Mouse (Mus musculus): ENCODE measurements around the gene Wasf3. TPM values are rescaled to one million over a fixed set of nuclear protein-coding genes. Genes with fewer than 3 reads are reported as not detected.
"Not testable (repeated sequence)": the region's sequence is repeated elsewhere in the genome, so short reads cannot be mapped to it uniquely, and the experiment has no call there.

Wasf3 gene
- polyA plus RNA-seq, 1 experiment from 2014 or later = 7.2 TPM

DNA sequence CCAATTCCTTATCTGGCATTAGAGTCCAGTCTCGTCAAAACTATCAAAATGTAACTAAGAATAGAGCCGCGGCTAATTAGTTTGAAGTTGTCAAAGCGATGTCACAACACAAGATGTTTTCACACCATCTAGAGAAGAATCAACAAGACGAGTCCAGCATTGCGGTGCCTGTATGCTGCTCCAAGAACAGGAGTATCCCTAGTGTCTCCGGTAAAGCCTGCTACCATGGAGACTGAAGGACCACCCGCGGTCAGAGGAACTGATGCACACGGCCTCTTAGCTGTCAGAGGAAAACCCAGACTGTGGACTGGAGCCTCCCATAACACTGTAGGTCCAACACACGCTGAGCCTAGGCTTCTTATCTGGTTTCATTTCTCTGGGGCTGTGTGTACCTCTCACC is 11.5 kb upstream of the Wasf3 start:
- 76% methylated on average over 11 of the region's 11 CpGs for WGBS
- no peak overlapping the region for H3K4me3 ChIP-seq (replicated peaks)
- ATAC-seq (ENCODE audit: low FRiP score) = no peak

DNA sequence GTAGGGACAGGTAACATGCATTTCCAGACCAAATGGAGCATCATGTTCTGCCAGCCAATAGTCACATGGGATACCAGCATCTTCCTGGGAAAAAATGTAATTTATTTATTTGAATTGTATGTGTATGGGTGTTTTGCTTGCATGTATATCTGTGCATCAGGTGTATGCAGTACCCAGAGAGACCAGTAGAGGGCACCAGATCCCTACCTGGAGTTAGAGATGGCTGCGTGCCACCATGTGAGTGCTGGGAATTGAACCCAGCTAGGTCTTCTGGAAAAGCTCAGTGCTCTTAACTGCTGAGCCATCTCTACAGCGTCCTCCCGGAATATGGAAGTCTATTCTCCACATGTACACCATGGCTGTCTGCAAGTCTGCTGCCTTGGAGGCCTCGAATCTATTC is 8.2 kb upstream of the Wasf3 start:
- Histone ChIP-seq H3K36me3 (replicated peaks) (no peaks in the 10 kb centered on the region), H3K27ac (no peak overlapping the region), H3K9ac (no peak overlapping the region), H3K4me3 (replicated peaks) (no peak overlapping the region), H3K27me3 (no peaks in the 10 kb centered on the region), H3K4me2 (no peak overlapping the region), H3K4me1 (no peaks in the 10 kb centered on the region), H3K9me3 (peaks cover 5% of the 10 kb centered on the region; the same call in 1 of the 2 replicates)
- ATAC-seq (ENCODE audit: low FRiP score) = no peak
- WGBS = 86% methylated on average over 4 of the region's 4 CpGs

More for the DNA sequence above, 11.5 kb upstream of the Wasf3 start:
- H3K27ac ChIP-seq = no peak overlapping the region
- H3K27me3 ChIP-seq = no peaks in the 10 kb centered on the region
- peaks cover 5% of the 10 kb centered on the region; the same call in 1 of the 2 replicates for H3K4me1 ChIP-seq
- H3K9me3 ChIP-seq = peaks cover 5% of the 10 kb centered on the region; the same call in 1 of the 2 replicates
- no peak overlapping the region for H3K9ac ChIP-seq
- H3K4me2 ChIP-seq = no peak overlapping the region
- H3K36me3 ChIP-seq (replicated peaks) = no peaks in the 10 kb centered on the region

DNA sequence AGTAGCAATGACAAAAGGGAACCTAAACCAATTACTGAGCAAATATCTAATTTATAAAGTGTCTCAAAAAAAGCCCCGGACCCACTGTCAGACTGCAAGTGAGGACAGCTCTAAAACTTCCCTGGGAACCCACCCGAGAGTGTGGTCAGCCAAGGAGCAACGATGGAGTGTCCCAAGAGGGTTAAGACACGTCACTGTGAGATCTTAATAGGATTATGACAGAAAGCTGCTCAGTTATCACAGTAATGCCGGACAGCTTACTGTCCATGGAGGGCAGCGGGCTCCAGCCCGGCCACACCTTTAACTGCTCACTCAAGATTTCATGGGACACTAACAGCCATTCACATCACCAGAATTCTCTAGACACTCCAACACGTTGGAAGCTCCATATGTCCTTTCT is 4.7 kb upstream of the Wasf3 start:
- Histone ChIP-seq H3K27ac (no peak overlapping the region), H3K9me3 (peaks cover 5% of the 10 kb centered on the region; the same call in 1 of the 2 replicates), H3K4me2 (no peak overlapping the region), H3K36me3 (replicated peaks) (no peaks in the 10 kb centered on the region), H3K4me1 (no peaks in the 10 kb centered on the region), H3K4me3 (replicated peaks) (no peak overlapping the region), H3K27me3 (no peaks in the 10 kb centered on the region), H3K9ac (no peak overlapping the region)
- 76% methylated on average over 8 of the region's 8 CpGs for WGBS
- ATAC-seq (ENCODE audit: low FRiP score) = no peak

DNA sequence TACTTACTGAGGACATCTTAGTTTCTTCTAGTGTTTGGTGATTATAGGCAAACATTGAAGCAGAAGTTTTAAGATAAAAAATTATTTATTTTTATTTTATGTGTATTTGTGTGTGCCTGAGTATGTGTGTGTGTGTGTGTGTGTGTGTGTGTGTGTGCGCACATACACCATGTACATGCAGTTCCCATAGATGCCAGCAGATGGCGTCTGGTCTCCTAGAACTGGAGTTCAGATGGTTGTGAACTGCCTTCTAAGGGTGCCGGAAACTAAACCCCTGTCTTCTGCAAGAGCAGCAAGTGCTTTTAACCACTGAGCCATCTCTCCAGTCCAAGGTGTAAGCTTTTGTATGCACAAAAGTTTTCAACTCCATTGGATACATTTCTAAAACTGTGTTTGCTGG is 2.5 kb upstream of the Wasf3 start:
- no peak overlapping the region for H3K4me2 ChIP-seq
- H3K9me3 ChIP-seq = peaks cover 4% of the 10 kb centered on the region; the same call in 1 of the 2 replicates
- no peak for ATAC-seq (ENCODE audit: low FRiP score)
- no peak overlapping the region for H3K9ac ChIP-seq
- no peak overlapping the region for H3K4me3 ChIP-seq (replicated peaks)
- H3K27ac ChIP-seq = no peak overlapping the region
- 77% methylated on average over 3 of the region's 3 CpGs for WGBS
- H3K36me3 ChIP-seq (replicated peaks) = peaks cover 5% of the 10 kb centered on the region; the same call in 1 of the 2 replicates
- H3K27me3 ChIP-seq = no peaks in the 10 kb centered on the region
- peaks cover 7% of the 10 kb centered on the region for H3K4me1 ChIP-seq

DNA sequence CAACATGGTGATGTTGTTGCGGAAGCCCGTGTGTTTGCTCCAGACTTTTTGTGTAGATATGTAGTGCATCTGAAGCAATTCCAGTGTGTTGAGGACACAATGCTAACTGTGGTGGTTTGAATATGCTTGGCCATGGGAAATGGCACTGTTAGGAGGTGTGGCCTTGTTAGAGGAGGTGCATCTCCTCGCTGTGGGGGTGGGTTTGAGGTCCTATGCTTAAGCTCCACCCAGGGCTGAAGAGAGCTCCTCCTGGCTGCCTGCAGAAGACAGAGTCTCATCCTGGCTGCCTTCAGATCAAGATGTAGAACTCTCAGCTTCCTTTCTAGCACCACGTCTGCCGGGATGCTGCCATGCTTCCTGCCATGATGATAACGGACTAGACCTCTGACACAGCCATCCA is 1.4 kb upstream of the Wasf3 start:
- no peak overlapping the region for H3K4me2 ChIP-seq

DNA sequence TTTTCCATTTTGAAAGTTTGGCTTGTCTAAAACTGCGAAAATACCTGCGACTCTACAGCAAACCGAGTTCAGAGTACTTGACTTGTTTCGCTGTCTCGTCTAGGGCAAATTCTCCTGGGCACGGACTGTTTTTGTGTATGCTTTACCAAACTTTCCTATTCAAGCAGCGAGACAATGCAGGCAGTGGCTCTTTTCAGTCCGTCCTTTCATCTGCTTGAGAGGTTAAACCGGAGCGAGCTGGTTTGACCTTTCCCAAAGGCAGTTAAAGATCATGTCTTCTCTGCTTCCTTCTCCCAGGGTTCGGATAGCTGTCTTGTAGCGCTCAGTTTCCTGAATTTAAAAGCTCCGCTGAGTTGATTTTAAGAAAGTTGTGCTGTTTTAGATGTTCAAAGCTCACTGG is 1.2 kb downstream of the Wasf3 start:
- peaks cover 7% of the 10 kb centered on the region; the same call in 1 of the 2 replicates for H3K36me3 ChIP-seq (replicated peaks)
- peaks cover 4% of the 10 kb centered on the region; the same call in 1 of the 2 replicates for H3K9me3 ChIP-seq
- H3K9ac ChIP-seq = no peak overlapping the region
- peak overlapping the region; percentile 70 for H3K4me2 ChIP-seq
- peaks cover 7% of the 10 kb centered on the region for H3K4me1 ChIP-seq
- no peak overlapping the region for H3K27ac ChIP-seq
- 3% methylated on average over 13 of the region's 13 CpGs for WGBS
- H3K27me3 ChIP-seq = no peaks in the 10 kb centered on the region
- H3K4me3 ChIP-seq (replicated peaks) = peak overlapping the region; percentile 66
- ATAC-seq (ENCODE audit: low FRiP score) = no peak

More for the DNA sequence above, 1.4 kb upstream of the Wasf3 start:
- 88% methylated on average over 6 of the region's 6 CpGs for WGBS
- no peak for ATAC-seq (ENCODE audit: low FRiP score)
- H3K4me3 ChIP-seq (replicated peaks) = no peak overlapping the region
- H3K9me3 ChIP-seq = peaks cover 4% of the 10 kb centered on the region; the same call in 1 of the 2 replicates
- peaks cover 7% of the 10 kb centered on the region for H3K4me1 ChIP-seq
- H3K27ac ChIP-seq = no peak overlapping the region
- peaks cover 7% of the 10 kb centered on the region; the same call in 1 of the 2 replicates for H3K36me3 ChIP-seq (replicated peaks)
- H3K27me3 ChIP-seq = no peaks in the 10 kb centered on the region
- H3K9ac ChIP-seq = no peak overlapping the region

DNA sequence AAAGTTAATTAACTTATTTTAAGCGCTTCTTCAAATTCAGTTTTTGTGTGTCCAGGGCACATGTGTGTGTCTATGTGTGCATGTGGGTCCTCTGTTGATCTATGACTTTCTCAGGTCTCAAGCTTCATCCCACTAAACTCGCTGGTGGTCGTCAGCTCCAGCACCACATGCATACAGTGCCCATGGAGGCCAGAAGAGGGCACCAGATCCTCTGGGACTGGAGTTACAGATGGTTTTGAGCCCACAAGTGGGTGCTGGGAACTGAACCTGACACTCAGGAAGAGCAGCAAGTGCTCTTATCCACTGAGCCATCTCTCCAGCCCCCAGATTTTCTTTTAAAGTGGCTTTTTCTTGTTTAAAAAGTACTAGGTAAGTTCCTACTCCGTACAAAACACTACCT is 2.1 kb downstream of the Wasf3 start:
- Histone ChIP-seq H3K4me2 (no peak overlapping the region), H3K27me3 (no peaks in the 10 kb centered on the region), H3K4me1 (peaks cover 7% of the 10 kb centered on the region), H3K36me3 (replicated peaks) (peaks cover 7% of the 10 kb centered on the region; the same call in 1 of the 2 replicates), H3K4me3 (replicated peaks) (no peak overlapping the region), H3K27ac (no peak overlapping the region), H3K9me3 (peaks cover 4% of the 10 kb centered on the region; the same call in 1 of the 2 replicates), H3K9ac (no peak overlapping the region)
- ATAC-seq (ENCODE audit: low FRiP score) = no peak
- WGBS = 91% methylated on average over 4 of the region's 4 CpGs

DNA sequence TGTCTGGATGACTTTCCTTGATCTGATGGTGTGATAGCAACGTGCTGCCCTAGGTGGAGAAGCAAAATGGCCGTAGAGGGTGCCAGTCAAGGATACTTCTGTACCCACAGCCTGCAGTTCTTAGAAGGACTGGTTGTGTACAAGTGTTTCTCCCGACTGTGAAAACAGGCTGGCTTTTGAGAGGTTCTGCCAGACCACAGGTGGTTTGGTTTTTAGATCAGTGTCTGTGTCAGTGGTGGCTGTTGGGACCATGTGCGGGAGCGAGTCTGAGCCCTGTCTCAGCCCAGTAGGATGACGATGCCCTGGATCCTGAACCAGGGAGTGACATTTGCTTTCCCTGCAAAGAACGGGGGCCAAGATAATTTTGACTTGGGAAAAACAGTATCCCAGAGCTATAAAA is 9.8 kb downstream of the Wasf3 start:
- H3K4me1 ChIP-seq = no peaks in the 10 kb centered on the region
- H3K4me3 ChIP-seq (replicated peaks) = no peak overlapping the region
- no peak overlapping the region for H3K9ac ChIP-seq
- H3K4me2 ChIP-seq = no peak overlapping the region
- 93% methylated on average over 7 of the region's 7 CpGs for WGBS
- no peak overlapping the region for H3K27ac ChIP-seq
- no peaks in the 10 kb centered on the region for H3K36me3 ChIP-seq (replicated peaks)
- no peak for ATAC-seq (ENCODE audit: low FRiP score)
- peaks cover 12% of the 10 kb centered on the region for H3K9me3 ChIP-seq
- H3K27me3 ChIP-seq = no peaks in the 10 kb centered on the region

DNA sequence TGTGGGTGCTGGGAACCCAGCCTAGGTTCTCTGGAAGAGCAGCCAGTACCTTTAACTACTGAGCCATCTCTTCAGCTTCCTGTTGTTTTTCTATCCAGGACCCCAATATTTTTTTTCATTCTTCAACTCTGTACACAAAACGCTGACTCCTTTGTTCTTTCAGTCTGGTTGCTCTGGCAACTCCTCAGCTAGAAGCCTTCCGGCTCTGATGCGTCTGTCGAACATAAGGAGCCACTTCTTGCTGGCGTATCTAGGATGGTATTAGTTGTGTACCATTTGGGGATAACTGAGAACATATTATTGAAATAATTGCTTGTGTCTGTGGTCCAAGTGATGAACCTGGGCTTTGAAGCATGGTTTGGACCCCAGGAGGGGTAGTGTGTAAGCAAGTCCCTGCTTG is 12.5 kb downstream of the Wasf3 start:
- Histone ChIP-seq H3K9me3 (peaks cover 12% of the 10 kb centered on the region), H3K4me3 (replicated peaks) (no peak overlapping the region), H3K27me3 (no peaks in the 10 kb centered on the region), H3K4me2 (no peak overlapping the region), H3K4me1 (peaks cover 2% of the 10 kb centered on the region; the same call in 1 of the 2 replicates), H3K9ac (no peak overlapping the region), H3K27ac (no peak overlapping the region), H3K36me3 (replicated peaks) (no peaks in the 10 kb centered on the region)
- 90% methylated on average over 5 of the region's 5 CpGs for WGBS
- ATAC-seq (ENCODE audit: low FRiP score) = no peak

DNA sequence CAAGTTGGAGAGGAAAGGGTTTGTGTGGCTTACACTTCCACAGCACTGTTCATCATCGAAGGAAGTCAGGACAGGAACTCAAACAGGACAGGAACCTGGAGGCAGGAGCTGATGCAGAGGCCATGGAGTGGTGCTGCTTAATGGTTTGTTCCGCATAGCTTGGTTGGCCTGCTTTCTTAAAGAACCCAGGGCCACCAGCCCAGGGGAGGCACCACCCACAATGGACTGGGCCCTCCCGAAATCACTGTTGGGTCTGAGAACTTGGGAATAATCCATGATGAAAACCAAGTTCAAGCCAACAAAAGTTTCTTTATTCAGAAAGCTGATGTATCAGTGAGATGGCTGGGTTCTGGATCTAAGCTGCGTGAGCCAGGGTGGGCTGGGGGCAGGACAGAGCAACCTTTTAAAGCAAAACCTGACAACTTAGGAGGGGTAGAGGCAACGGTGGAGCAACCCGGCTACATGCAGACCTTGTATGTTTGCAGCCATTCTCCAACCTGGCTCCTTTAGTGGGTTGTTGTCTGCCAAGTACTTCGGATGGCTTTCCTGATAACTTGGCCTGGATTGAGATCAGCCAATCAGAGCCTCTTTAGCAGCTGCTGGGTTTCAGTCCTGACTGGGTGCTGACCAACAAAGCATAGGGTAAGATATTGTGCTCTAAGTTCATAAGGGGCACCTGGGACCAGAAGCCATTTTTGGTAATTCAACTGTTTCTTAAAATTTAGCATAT is 13.8 kb downstream of the Wasf3 start:
- Histone ChIP-seq H3K27ac (no peak overlapping the region), H3K4me2 (no peak overlapping the region), H3K36me3 (replicated peaks) (no peaks in the 10 kb centered on the region), H3K4me1 (peaks cover 5% of the 10 kb centered on the region; the same call in 1 of the 2 replicates), H3K27me3 (no peaks in the 10 kb centered on the region), H3K9ac (no peak overlapping the region), H3K9me3 (peaks cover 12% of the 10 kb centered on the region), H3K4me3 (replicated peaks) (no peak overlapping the region)
- WGBS = 93% methylated on average over 7 of the region's 7 CpGs
- no peak for ATAC-seq (ENCODE audit: low FRiP score)

DNA sequence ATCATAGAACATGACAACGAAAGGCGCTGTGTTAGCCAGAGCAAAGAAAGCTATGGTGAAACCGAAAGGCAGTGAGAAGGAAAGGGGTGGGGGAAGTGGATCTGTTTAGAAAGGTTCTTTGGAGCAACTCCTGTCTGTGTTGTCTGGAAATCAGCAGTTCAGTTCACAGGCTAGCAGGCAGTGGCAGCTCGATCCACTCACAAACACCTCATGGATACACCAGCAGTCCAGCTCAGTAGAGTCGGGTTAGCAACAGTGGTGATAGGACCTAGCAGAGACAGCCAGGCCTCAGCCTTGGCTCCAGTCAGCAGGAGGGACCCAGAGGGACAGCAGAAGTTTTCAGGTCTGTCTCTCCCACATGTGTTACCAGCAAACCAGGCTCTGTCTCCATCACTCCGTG is 16.2 kb downstream of the Wasf3 start:
- H3K4me2 ChIP-seq; ATAC-seq (ENCODE audit: low FRiP score); H3K27ac ChIP-seq; H3K27me3 ChIP-seq; H3K4me3 ChIP-seq (replicated peaks); H3K36me3 ChIP-seq (replicated peaks); H3K4me1 ChIP-seq; H3K9ac ChIP-seq; H3K9me3 ChIP-seq: not testable (repeated sequence)
- 94% methylated on average over 6 of the region's 6 CpGs for WGBS

DNA sequence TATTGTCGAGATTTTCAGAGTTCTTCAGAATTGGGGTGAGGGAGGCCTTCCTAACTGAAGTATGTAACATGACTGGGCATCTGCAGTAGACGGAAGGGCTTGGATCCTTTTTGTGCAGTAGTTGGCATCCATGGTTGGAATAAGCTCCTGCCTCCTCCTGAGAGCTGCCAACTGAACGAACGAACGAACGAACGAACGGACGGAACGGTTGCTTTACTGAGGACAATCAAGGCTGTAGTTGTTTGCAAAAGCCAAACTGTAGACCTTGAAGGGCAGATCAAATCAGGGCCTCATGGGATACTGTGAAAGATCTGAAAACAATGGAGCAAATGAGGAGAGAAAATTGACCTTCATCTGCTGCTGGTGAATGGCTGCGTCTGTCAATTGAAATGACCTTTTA is 17.5 kb downstream of the Wasf3 start:
- no peak for ATAC-seq (ENCODE audit: low FRiP score)
- Histone ChIP-seq H3K9ac (no peak overlapping the region), H3K27ac (no peak overlapping the region), H3K4me3 (replicated peaks) (no peak overlapping the region), H3K36me3 (replicated peaks) (no peaks in the 10 kb centered on the region), H3K4me2 (no peak overlapping the region), H3K9me3 (no peaks in the 10 kb centered on the region), H3K27me3 (no peaks in the 10 kb centered on the region), H3K4me1 (peaks cover 5% of the 10 kb centered on the region; the same call in 1 of the 2 replicates)
- WGBS = 45% methylated on average over 11 of the region's 11 CpGs

DNA sequence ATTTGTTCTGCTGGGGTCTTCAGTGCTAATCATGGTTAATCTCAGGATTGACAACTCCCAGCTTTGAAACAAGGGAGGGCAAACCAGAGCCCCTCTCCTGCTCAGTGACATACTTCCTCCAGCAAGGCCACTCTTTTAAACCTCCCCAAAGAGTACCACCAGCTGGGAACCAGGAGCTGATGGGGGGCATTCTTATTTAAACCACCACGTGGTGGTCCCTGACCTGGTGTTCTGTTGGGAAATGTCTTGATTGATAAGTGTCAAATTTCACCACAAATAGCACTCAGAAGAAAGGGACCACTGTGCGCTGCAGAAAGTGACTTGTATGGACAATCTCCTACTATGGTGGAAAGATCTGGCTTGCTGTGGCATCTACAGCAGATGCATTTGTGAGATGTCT is 19.1 kb downstream of the Wasf3 start:
- WGBS = 32% methylated on average over 2 of the region's 2 CpGs
- Histone ChIP-seq H3K4me1 (peaks cover 11% of the 10 kb centered on the region), H3K27me3 (no peaks in the 10 kb centered on the region), H3K9me3 (no peaks in the 10 kb centered on the region), H3K4me3 (replicated peaks) (no peak overlapping the region), H3K36me3 (replicated peaks) (no peaks in the 10 kb centered on the region), H3K9ac (no peak overlapping the region), H3K27ac (no peak overlapping the region), H3K4me2 (no peak overlapping the region)
- no peak for ATAC-seq (ENCODE audit: low FRiP score)

Data from forebrain, embryonic 12.5 days (tissue).